Mouse (Mus musculus) testis, adult 2 months (tissue): Measurements from ENCODE around the gene Naaa. TPM values are rescaled to one million over a fixed set of nuclear protein-coding genes. Genes with fewer than 3 reads are reported as not detected.
A peak's percentile ranks its signal among the peaks of the same experiment; 100 is the strongest.

Source experiments
- H3K27ac ChIP-seq: fragments of 200-500 bp; 2 replicates; pipeline ENCODE4 v1.5.1; 2012; ENCODE audit warnings: low read depth, low read length; ENCODE audit not compliant: control insufficient read depth, insufficient read depth
- H3K27me3 ChIP-seq: fragments of 200-500 bp; 2 replicates; pipeline ENCODE4 v1.6.1; 2012; ENCODE audit warnings: mild to moderate bottlenecking, low read length, moderate library complexity; ENCODE audit not compliant: control insufficient read depth, insufficient read depth
- H3K36me3 ChIP-seq: fragments of 200-500 bp; 2 replicates; pipeline ENCODE4 v1.6.1; 2012; ENCODE audit warnings: mild to moderate bottlenecking, low read length; ENCODE audit not compliant: control insufficient read depth, insufficient read depth
- H3K4me1 ChIP-seq: fragments of 200-500 bp; 2 replicates; pipeline ENCODE4 v1.6.1; 2012; ENCODE audit warnings: low read length; ENCODE audit not compliant: control insufficient read depth, insufficient read depth
- H3K4me3 ChIP-seq: fragments of 200-500 bp; 2 replicates; pipeline ENCODE4 v1.5.1; 2012; ENCODE audit warnings: low read depth, mild to moderate bottlenecking, low read length, moderate library complexity, mixed read lengths; ENCODE audit not compliant: control insufficient read depth
- CTCF ChIP-seq: fragments of 200-500 bp; IDR thresholded peaks from 2 replicates; pipeline ENCODE4 v1.5.1; 2012; ENCODE audit warnings: low read depth, mild to moderate bottlenecking, inconsistent platforms, low read length, moderate library complexity; ENCODE audit not compliant: control insufficient read depth, insufficient read depth, insufficient replicate concordance
- POLR2A ChIP-seq: fragments of 200-500 bp; IDR thresholded peaks from 2 replicates; pipeline ENCODE4 v1.6.1; 2012; ENCODE audit warnings: low read depth, mild to moderate bottlenecking, inconsistent platforms, low read length, moderate library complexity; ENCODE audit not compliant: control insufficient read depth
- polyA plus RNA-seq: library from polyadenylated mRNA; depleted of rRNA; stranded (reverse); fragments of >200 nt; gene quantifications from 2 replicates; pipeline ENCODE4 v1.2.3, GENCODE M21; 2012

Gene Naaa
- polyA plus RNA-seq, 1 experiment, result 4.1 TPM

- no peaks in the 10 kb centered on the region for H3K27me3 ChIP-seq
- no peak overlapping the region for H3K4me3 ChIP-seq
- H3K4me1 ChIP-seq, result no peaks in the 10 kb centered on the region
- TF ChIP-seq CTCF (no peak), POLR2A (no peak)
- H3K36me3 ChIP-seq, result no peaks in the 10 kb centered on the region
- H3K27ac ChIP-seq, result no peak overlapping the region
Observed at GRCm38 (mm10) chr5:92228776-92229175, 49.2 kb downstream of the Naaa start.

GRCm38 (mm10) chr5:92227782-92228181 is 50.2 kb downstream of the Naaa start:
- no peak for TF ChIP-seq CTCF
- no peak for TF ChIP-seq POLR2A
- Histone ChIP-seq H3K4me1 (no peaks in the 10 kb centered on the region), H3K36me3 (no peaks in the 10 kb centered on the region), H3K27me3 (no peaks in the 10 kb centered on the region), H3K4me3 (no peak overlapping the region), H3K27ac (no peak overlapping the region)

- H3K4me3 ChIP-seq, result no peak overlapping the region
- no peak overlapping the region for H3K27ac ChIP-seq
- H3K36me3 ChIP-seq, result no peaks in the 10 kb centered on the region
- no peak for TF ChIP-seq POLR2A
- TF ChIP-seq CTCF, result no peak
- no peaks in the 10 kb centered on the region for H3K27me3 ChIP-seq
- H3K4me1 ChIP-seq, result peaks cover 6% of the 10 kb centered on the region; the same call in 1 of the 2 replicates
Observed at GRCm38 (mm10) chr5:92220287-92220902, 57.6 kb downstream of the Naaa start.

GRCm38 (mm10) chr5:92219826-92220225 is 58.1 kb downstream of the Naaa start:
- Histone ChIP-seq H3K36me3 (no peaks in the 10 kb centered on the region), H3K4me1 (peaks cover 6% of the 10 kb centered on the region; the same call in 1 of the 2 replicates), H3K27ac (no peak overlapping the region), H3K27me3 (no peaks in the 10 kb centered on the region), H3K4me3 (no peak overlapping the region)
- no peak for TF ChIP-seq POLR2A
- TF ChIP-seq CTCF, result no peak

GRCm38 (mm10) chr5:92218915-92219793 is 58.8 kb downstream of the Naaa start:
- Histone ChIP-seq H3K36me3 (no peaks in the 10 kb centered on the region), H3K27ac (no peak overlapping the region), H3K27me3 (no peaks in the 10 kb centered on the region), H3K4me3 (peak overlapping the region; percentile 40), H3K4me1 (peaks cover 6% of the 10 kb centered on the region; the same call in 1 of the 2 replicates)
- TF ChIP-seq POLR2A, result no peak
- TF ChIP-seq CTCF, result no peak

- H3K36me3 ChIP-seq, result no peaks in the 10 kb centered on the region
Observed at GRCm38 (mm10) chr5:92215308-92215707, 62.7 kb downstream of the Naaa start, which contains the start of gene U90926. Gene U90926 (minus strand): TSS chr5:92215408.

GRCm38 (mm10) chr5:92212231-92212630 is 65.7 kb downstream of the Naaa start:
- TF ChIP-seq CTCF (no peak), POLR2A (no peak)
- H3K27me3 ChIP-seq, result no peaks in the 10 kb centered on the region
- no peak overlapping the region for H3K27ac ChIP-seq
- H3K4me3 ChIP-seq, result no peak overlapping the region
- H3K36me3 ChIP-seq, result no peaks in the 10 kb centered on the region
- no peaks in the 10 kb centered on the region for H3K4me1 ChIP-seq

More at GRCm38 (mm10) chr5:92215308-92215707, 62.7 kb downstream of the Naaa start, which contains the start of gene U90926:
- Histone ChIP-seq H3K4me3 (no peak within 1 kb of the TSS), H3K4me1 (peaks cover 6% of the 10 kb centered on the region; the same call in 1 of the 2 replicates), H3K27me3 (no peaks in the 10 kb centered on the region), H3K27ac (no peak within 1 kb of the TSS)
- TF ChIP-seq POLR2A (no peak), CTCF (no peak)
